Comparison of ENCODE assay signal across 23 mouse cellular contexts in the genomic region with DNA sequence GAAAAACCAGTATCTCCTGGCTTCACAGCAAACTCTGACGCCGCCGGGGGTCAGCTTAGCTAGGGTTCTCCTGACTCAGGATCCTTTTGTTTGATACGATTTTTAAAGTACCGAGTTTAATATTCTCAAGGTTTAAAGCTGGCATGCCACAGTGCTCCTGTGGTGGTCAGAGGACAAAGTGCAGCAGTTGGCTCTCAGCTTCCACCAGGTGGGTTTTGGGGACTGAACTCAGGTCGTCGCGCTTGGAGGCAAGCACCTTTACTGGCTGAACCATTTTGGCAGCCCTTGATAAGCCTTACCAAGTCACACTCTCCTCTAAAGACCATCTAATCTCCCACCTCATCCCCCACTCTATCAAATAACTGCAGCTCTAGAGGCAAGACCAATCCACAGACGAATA.
"Had no signal": no experiment of that assay in that cellular context is flagged by ENCODE, and none has a peak within 500 bp of the region (broad histone marks: within the 10 kb centered on the region; RNA-seq: fewer than 3 reads in every experiment).

No protein-coding gene starts in this region.

- H3K9me3 ChIP-seq: heart, embryonic 10.5 days; heart, embryonic 12.5 days; hindbrain, embryonic 10.5 days; hindbrain, embryonic 12.5 days; intestine, embryonic 15.5 days; limb, embryonic 10.5 days; limb, embryonic 12.5 days; liver, embryonic 12.5 days had no signal

- H3K27me3 ChIP-seq: heart, embryonic 12.5 days; hindbrain, embryonic 12.5 days; intestine, embryonic 15.5 days; limb, embryonic 12.5 days had no signal

- H3K4me3 ChIP-seq: heart, embryonic 10.5 days; heart, embryonic 12.5 days; hindbrain, embryonic 10.5 days; hindbrain, embryonic 12.5 days; intestine, embryonic 15.5 days; left cerebral cortex, adult 2 months; limb, embryonic 10.5 days; limb, embryonic 12.5 days; liver, embryonic 12.5 days had no signal

- H3K36me3 ChIP-seq: heart, embryonic 12.5 days; hindbrain, embryonic 10.5 days; hindbrain, embryonic 12.5 days; intestine, embryonic 15.5 days; limb, embryonic 10.5 days; limb, embryonic 12.5 days; liver, embryonic 12.5 days had no signal

- H3K27ac ChIP-seq: heart, embryonic 10.5 days; hindbrain, embryonic 10.5 days; hindbrain, embryonic 12.5 days; hindbrain, embryonic 14.5 days; intestine, embryonic 15.5 days; limb, embryonic 10.5 days; limb, embryonic 12.5 days; liver, embryonic 12.5 days; liver, embryonic 14.5 days had no signal

- H3K9ac ChIP-seq: heart, embryonic 12.5 days; hindbrain, embryonic 12.5 days; hindbrain, embryonic 14.5 days; intestine, embryonic 15.5 days; limb, embryonic 12.5 days; liver, embryonic 12.5 days; liver, embryonic 14.5 days had no signal

- H3K4me2 ChIP-seq: heart, embryonic 12.5 days; hindbrain, embryonic 12.5 days; hindbrain, embryonic 14.5 days; intestine, embryonic 15.5 days; limb, embryonic 12.5 days; liver, embryonic 12.5 days had no signal

- ATAC-seq: forebrain, embryonic 16.5 days; hindbrain, embryonic 16.5 days; inflammation-experienced regulatory T-cells, adult 6 months; intestine, embryonic 15.5 days; intestine, postnatal 0 days; liver, embryonic 12.5 days had no signal

- H3K4me1 ChIP-seq: hindbrain, embryonic 12.5 days; intestine, embryonic 15.5 days; limb, embryonic 12.5 days; liver, embryonic 12.5 days had no signal

- DNase-seq: gastrocnemius, postnatal 25 days; heart, adult 18-20 months; heart, postnatal 10 days; heart, postnatal 4 days; kidney, postnatal 14 days; kidney, postnatal 4 days; layer of hippocampus, adult 9-11 months; liver had no signal
